Mouse (Mus musculus) lung, adult 2 months (tissue): Measurements from ENCODE around the gene Kcnh1. TPM values are rescaled to one million over a fixed set of nuclear protein-coding genes. Genes with fewer than 3 reads are reported as not detected.
A peak's percentile ranks its signal among the peaks of the same experiment; 100 is the strongest.

Experiments used
- DNase-seq: peaks from one replicate; pipeline ENCODE4 v3.0.0; 2022
- H3K4me1 ChIP-seq: fragments of 200-500 bp; 2 replicates; pipeline ENCODE4 v1.6.1; 2011; ENCODE audit warnings: low read length; ENCODE audit not compliant: control insufficient read depth, insufficient read depth
- H3K4me3 ChIP-seq: fragments of 200-500 bp; replicated peaks from 2 replicates; pipeline ENCODE3; 2011; ENCODE audit warnings: low read depth, mild to moderate bottlenecking, control low read depth, low read length; ENCODE audit errors: extremely low read depth
- CTCF ChIP-seq: fragments of 200-500 bp; IDR thresholded peaks from 2 replicates; pipeline ENCODE4 v1.5.1; 2011; ENCODE audit warnings: mild to moderate bottlenecking, low read length, control low read depth; ENCODE audit not compliant: insufficient read depth
- POLR2A ChIP-seq: fragments of 200-500 bp; IDR thresholded peaks from 2 replicates; pipeline ENCODE4 v1.6.1; 2011; ENCODE audit warnings: low read depth, mild to moderate bottlenecking, control low read depth, low read length, borderline replicate concordance; ENCODE audit errors: extremely low read depth
- WGBS: fragments of 180-500 bp; shearing (Covaris S2); methylation state at CpG from one replicate; pipeline ENCODE4 v1.1.7; 2018; 5-methylcytosine and 5-hydroxymethylcytosine counted together
- polyA plus RNA-seq: library from polyadenylated mRNA; depleted of rRNA; stranded (reverse); fragments of >200 nt; gene quantifications from 2 replicates; pipeline ENCODE4 v1.2.3, GENCODE M21; 2012

Gene Kcnh1
- polyA plus RNA-seq, 1 experiment: 1.9 TPM

- no peak for DNase-seq
- TF ChIP-seq POLR2A (no peak), CTCF (no peak)
- no peaks in the 10 kb centered on the region for H3K4me1 ChIP-seq
- WGBS: 72% methylated on average over 14 of the region's 14 CpGs
- H3K4me3 ChIP-seq: no peak overlapping the region
Measured at GRCm38 (mm10) chr1:192525711-192526350, 335.3 kb downstream of the Kcnh1 start.

- TF ChIP-seq CTCF (no peak), POLR2A (no peak)
- DNase-seq: no peak
- WGBS: 63% methylated on average over 2 of the region's 2 CpGs
- Histone ChIP-seq H3K4me1 (no peaks in the 10 kb centered on the region), H3K4me3 (no peak overlapping the region)
Measured at GRCm38 (mm10) chr1:192531490-192532146, 341.0 kb downstream of the Kcnh1 start.

GRCm38 (mm10) chr1:192532212-192532611 is 341.6 kb downstream of the Kcnh1 start:
- 31% methylated on average over 2 of the region's 2 CpGs for WGBS
- no peak for DNase-seq
- no peak for TF ChIP-seq CTCF
- TF ChIP-seq POLR2A: no peak
- H3K4me1 ChIP-seq: no peaks in the 10 kb centered on the region
- H3K4me3 ChIP-seq: no peak overlapping the region

DNA sequence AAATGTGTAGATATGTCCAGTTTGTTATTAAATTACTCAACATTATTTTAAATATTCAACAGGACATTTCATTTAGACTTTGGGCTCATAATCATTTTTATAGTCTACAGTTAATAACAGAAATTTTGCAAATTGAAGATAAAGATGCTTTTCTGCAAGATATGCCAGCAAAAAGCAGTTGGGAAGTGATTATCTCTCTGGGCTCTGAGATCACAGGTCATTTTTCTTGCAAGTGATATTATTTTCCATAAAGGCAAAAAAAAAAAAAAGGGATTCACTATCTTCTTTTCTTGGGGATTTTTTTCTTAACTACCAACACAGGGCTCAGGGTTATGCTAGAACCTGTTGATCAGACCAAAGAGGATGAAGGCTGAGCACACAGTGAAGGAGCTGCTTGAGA is 342.4 kb downstream of the Kcnh1 start:
- H3K4me1 ChIP-seq: no peaks in the 10 kb centered on the region
- H3K4me3 ChIP-seq: no peak overlapping the region
- no peak for TF ChIP-seq POLR2A
- TF ChIP-seq CTCF: no peak
- no peak for DNase-seq

DNA sequence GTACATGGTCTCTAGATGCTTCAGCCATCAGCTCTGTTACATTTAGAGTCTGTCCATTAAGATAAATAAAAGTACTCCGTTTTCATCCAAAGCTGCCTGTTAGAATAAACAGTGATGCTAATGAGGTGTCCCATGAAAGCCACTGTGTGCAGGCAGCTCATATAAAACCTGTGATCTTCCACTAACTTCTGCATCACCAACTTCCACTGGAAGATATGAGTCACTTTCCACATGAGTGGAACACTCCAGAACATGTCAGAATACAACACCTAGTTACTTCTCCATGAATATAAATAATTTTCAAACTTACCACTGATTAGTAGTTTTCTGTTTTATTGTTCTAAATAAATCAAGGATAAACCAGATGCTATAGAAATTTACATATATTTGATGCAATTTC is 345.9 kb downstream of the Kcnh1 start:
- H3K4me1 ChIP-seq: no peaks in the 10 kb centered on the region
- no peak for DNase-seq
- no peak for TF ChIP-seq POLR2A
- no peak for TF ChIP-seq CTCF
- WGBS: 33% methylated on average over 1 of the region's 1 CpGs
- H3K4me3 ChIP-seq: no peak overlapping the region

- 30% methylated on average over 7 of the region's 7 CpGs for WGBS
- DNase-seq: no peak
- Histone ChIP-seq H3K4me3 (no peak overlapping the region), H3K4me1 (no peaks in the 10 kb centered on the region)
- no peak for TF ChIP-seq POLR2A
- TF ChIP-seq CTCF: no peak
Measured at GRCm38 (mm10) chr1:192537169-192537568, 346.6 kb downstream of the Kcnh1 start.

GRCm38 (mm10) chr1:192542093-192542492 is 351.5 kb downstream of the Kcnh1 start:
- Histone ChIP-seq H3K4me3 (no peak overlapping the region), H3K4me1 (no peaks in the 10 kb centered on the region)
- no peak for DNase-seq
- 78% methylated on average over 2 of the region's 2 CpGs for WGBS
- TF ChIP-seq POLR2A (no peak), CTCF (no peak)

- no peak for DNase-seq
- Histone ChIP-seq H3K4me3 (no peak overlapping the region), H3K4me1 (no peaks in the 10 kb centered on the region)
- 87% methylated on average over 4 of the region's 4 CpGs for WGBS
- TF ChIP-seq CTCF (no peak), POLR2A (no peak)
Measured at GRCm38 (mm10) chr1:192543686-192544085, 353.1 kb downstream of the Kcnh1 start.

GRCm38 (mm10) chr1:192544091-192544490 is 353.5 kb downstream of the Kcnh1 start:
- TF ChIP-seq POLR2A: no peak
- TF ChIP-seq CTCF: no peak
- Histone ChIP-seq H3K4me1 (no peaks in the 10 kb centered on the region), H3K4me3 (no peak overlapping the region)
- DNase-seq: no peak
- 67% methylated on average over 9 of the region's 9 CpGs for WGBS

- H3K4me1 ChIP-seq: no peaks in the 10 kb centered on the region
- no peak for TF ChIP-seq CTCF
- TF ChIP-seq POLR2A: no peak
- 85% methylated on average over 7 of the region's 7 CpGs for WGBS
- no peak for DNase-seq
- H3K4me3 ChIP-seq: no peak overlapping the region
Measured at GRCm38 (mm10) chr1:192544901-192545300, 354.3 kb downstream of the Kcnh1 start.

DNA sequence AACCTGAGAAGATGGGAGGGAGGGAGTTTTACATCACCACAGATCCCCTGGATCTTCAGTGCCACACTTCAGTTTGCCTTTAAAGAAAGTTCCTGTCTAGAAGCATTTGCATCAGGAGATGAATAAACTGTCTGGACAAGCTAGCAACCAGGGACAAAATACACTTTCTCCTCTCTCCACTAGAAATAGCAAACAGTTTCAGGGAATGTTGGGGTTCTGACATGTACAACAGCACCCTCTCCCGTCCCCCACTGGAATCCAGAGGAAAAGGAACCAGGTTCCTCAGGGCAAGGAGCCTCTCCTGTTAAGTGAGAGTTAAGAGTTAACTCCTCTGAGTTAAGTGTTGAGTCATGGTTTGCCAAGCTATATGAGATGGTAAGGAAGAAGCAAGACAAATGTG is 356.3 kb downstream of the Kcnh1 start:
- H3K4me1 ChIP-seq: no peaks in the 10 kb centered on the region
- TF ChIP-seq POLR2A (no peak), CTCF (peak; percentile 55)
- H3K4me3 ChIP-seq: no peak overlapping the region
- 19% methylated on average over 1 of the region's 1 CpGs for WGBS
- no peak for DNase-seq

DNA sequence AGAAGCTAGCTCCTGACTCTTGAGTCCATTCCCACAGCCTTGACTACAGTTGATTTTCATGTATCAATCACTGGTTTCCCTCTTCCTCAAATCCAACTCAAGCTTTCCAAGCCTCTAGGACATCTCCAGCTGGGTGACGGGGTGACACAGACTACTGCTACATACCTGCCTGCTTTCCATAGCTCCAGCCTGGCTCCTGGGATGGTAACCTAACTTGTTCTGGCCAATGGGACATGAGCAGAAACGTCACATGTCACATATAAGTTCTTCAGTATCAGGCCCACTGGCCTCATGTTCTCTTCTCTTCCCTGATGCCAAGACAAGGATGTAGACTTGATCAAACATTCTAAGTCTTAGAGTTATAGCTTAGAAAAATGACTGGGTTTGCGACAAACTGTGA is 360.0 kb downstream of the Kcnh1 start:
- WGBS: 85% methylated on average over 3 of the region's 3 CpGs
- no peak overlapping the region for H3K4me3 ChIP-seq
- no peaks in the 10 kb centered on the region for H3K4me1 ChIP-seq
- DNase-seq: no peak
- TF ChIP-seq POLR2A: no peak
- no peak for TF ChIP-seq CTCF
